Mouse (Mus musculus) G1E-ER4 (cell line): Measurements from ENCODE around the gene Fsip1. TPM values are rescaled to one million over a fixed set of nuclear protein-coding genes. Genes with fewer than 3 reads are reported as not detected.

ENCODE experiments used
- GATA1 ChIP-seq: IDR thresholded peaks from one replicate; pipeline ENCODE4 v1.8.0; 2012; ENCODE audit warnings: low read length, inconsistent platforms
- polyA plus RNA-seq: library from polyadenylated mRNA; stranded (reverse); fragments of >175 nt; gene quantifications from 2 replicates; pipeline ENCODE4 v1.2.3, GENCODE M21; 2012

The Fsip1 gene
- not detected in 2 replicates for polyA plus RNA-seq

- no peak for TF ChIP-seq GATA1
Observed at GRCm38 (mm10) chr2:118256621-118257053, at the start of gene Fsip1. Gene Fsip1 (minus strand): TSS chr2:118256966.

GRCm38 (mm10) chr2:118306522-118306895, 49.7 kb upstream of the Fsip1 start:
- TF ChIP-seq GATA1 = no peak

GRCm38 (mm10) chr2:118305827-118306521, 49.2 kb upstream of the Fsip1 start:
- TF ChIP-seq GATA1 = no peak

- no peak for TF ChIP-seq GATA1
Observed at GRCm38 (mm10) chr2:118303456-118303855, 46.7 kb upstream of the Fsip1 start.

GRCm38 (mm10) chr2:118301656-118302055, 44.9 kb upstream of the Fsip1 start:
- TF ChIP-seq GATA1 = no peak

GRCm38 (mm10) chr2:118301041-118301545, 44.3 kb upstream of the Fsip1 start:
- TF ChIP-seq GATA1 = no peak

GRCm38 (mm10) chr2:118299981-118300380, 43.2 kb upstream of the Fsip1 start:
- TF ChIP-seq GATA1 = no peak

GRCm38 (mm10) chr2:118298601-118299000, 41.8 kb upstream of the Fsip1 start:
- TF ChIP-seq GATA1 = no peak

GRCm38 (mm10) chr2:118297966-118298365, 41.2 kb upstream of the Fsip1 start:
- no peak for TF ChIP-seq GATA1

- no peak for TF ChIP-seq GATA1
Observed at GRCm38 (mm10) chr2:118295505-118295904, 38.7 kb upstream of the Fsip1 start.

GRCm38 (mm10) chr2:118293583-118293982, 36.8 kb upstream of the Fsip1 start:
- no peak for TF ChIP-seq GATA1

- TF ChIP-seq GATA1 = no peak
Observed at GRCm38 (mm10) chr2:118288326-118289065, 31.7 kb upstream of the Fsip1 start.

GRCm38 (mm10) chr2:118287678-118288077, 30.9 kb upstream of the Fsip1 start:
- no peak for TF ChIP-seq GATA1

- TF ChIP-seq GATA1 = no peak
Observed at GRCm38 (mm10) chr2:118282467-118282866, 25.7 kb upstream of the Fsip1 start.

- no peak for TF ChIP-seq GATA1
Observed at GRCm38 (mm10) chr2:118278249-118278648, 21.5 kb upstream of the Fsip1 start.

- TF ChIP-seq GATA1 = no peak
Observed at GRCm38 (mm10) chr2:118271606-118272005, 14.8 kb upstream of the Fsip1 start.

- no peak for TF ChIP-seq GATA1
Observed at GRCm38 (mm10) chr2:118270213-118270612, 13.4 kb upstream of the Fsip1 start.
